ENCODE assay signal across 12 mouse cellular contexts in the genomic region with DNA sequence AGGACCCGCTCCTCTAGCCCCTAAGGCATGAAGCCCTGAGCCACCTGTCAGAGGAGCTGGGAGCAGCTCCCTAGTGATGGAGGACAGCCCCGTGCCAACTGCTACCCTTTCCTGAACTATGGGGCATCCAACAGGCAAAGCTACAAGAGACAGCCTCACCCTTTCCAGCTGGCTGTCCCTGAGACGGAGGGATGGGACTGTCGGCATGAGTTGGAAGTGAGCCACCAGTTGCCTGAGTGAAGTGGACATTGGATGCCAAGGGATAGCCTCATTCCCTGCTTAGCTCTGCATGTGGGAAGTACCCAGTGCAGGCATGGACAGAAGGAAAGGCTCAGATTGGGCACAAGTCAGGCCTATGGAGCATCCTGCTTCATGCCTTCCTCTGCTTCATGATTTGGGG.
A peak's percentile ranks its signal among the peaks of the same experiment; 100 is the strongest.
DNase-seq lines count a peak whose midpoint lies in the region; ATAC-seq lines count a peak whose summit lies in the region.
"Had no signal": no experiment of that assay in that cellular context is flagged by ENCODE, and none has a peak within 500 bp of the region (broad histone marks: within the 10 kb centered on the region; RNA-seq: fewer than 3 reads in every experiment).

No protein-coding gene starts in this region.

- no peak overlapping the region for H3K9ac ChIP-seq in forebrain, embryonic 15.5 days (replicated peaks)
- H3K9ac ChIP-seq: forebrain, embryonic 13.5 days; hindbrain, embryonic 12.5 days; intestine, embryonic 15.5 days had no signal

- no peaks in the 10 kb centered on the region for H3K36me3 ChIP-seq in forebrain, embryonic 15.5 days
- H3K36me3 ChIP-seq: embryonic facial prominence, embryonic 10.5 days; heart, embryonic 10.5 days; hindbrain, embryonic 12.5 days; intestine, embryonic 15.5 days had no signal

- H3K4me3 ChIP-seq in forebrain, embryonic 15.5 days: no peak overlapping the region
- H3K4me3 ChIP-seq: embryonic facial prominence, embryonic 10.5 days; forebrain, embryonic 13.5 days; heart, embryonic 10.5 days; hindbrain, embryonic 12.5 days; intestine, embryonic 15.5 days had no signal

- H3K9me3 ChIP-seq in forebrain, embryonic 15.5 days: no peaks in the 10 kb centered on the region
- H3K9me3 ChIP-seq: embryonic facial prominence, embryonic 10.5 days; forebrain, embryonic 13.5 days; heart, embryonic 10.5 days; hindbrain, embryonic 12.5 days; intestine, embryonic 15.5 days had no signal

- no peak for ATAC-seq in cerebellum, adult (ENCODE audit: insufficient number of reproducible peaks, low FRiP score, low TSS enrichment)
- no peak for ATAC-seq in forebrain, embryonic 15.5 days (replicated peaks)
- ATAC-seq: forebrain, embryonic 13.5 days; intestine, embryonic 15.5 days had no signal

- H3K4me2 ChIP-seq in forebrain, embryonic 15.5 days (replicated peaks): no peak overlapping the region
- H3K4me2 ChIP-seq: forebrain, embryonic 13.5 days; hindbrain, embryonic 12.5 days; intestine, embryonic 15.5 days had no signal

- peak; percentile 60 for DNase-seq in cerebellum, adult 11-12 months
- DNase-seq in cerebellum, adult 18-20 months: peak; percentile 42 to 51
- peak; percentile 67 for DNase-seq in cerebellum, adult 9-11 months
- DNase-seq in cerebellum, postnatal 36 days: peak; percentile 56 to 62
- DNase-seq in right cerebral cortex, postnatal 10 days (ENCODE audit: low spot score in 2 of 2): no peak

- no peaks in the 10 kb centered on the region for H3K27me3 ChIP-seq in forebrain, embryonic 15.5 days
- H3K27me3 ChIP-seq: intestine, embryonic 15.5 days had no signal

- H3K4me1 ChIP-seq in forebrain, embryonic 15.5 days: peaks cover 25% of the 10 kb centered on the region
- H3K4me1 ChIP-seq: heart, embryonic 10.5 days; intestine, embryonic 15.5 days had no signal

- H3K27ac ChIP-seq in forebrain, embryonic 15.5 days (replicated peaks): no peak overlapping the region
- H3K27ac ChIP-seq: embryonic facial prominence, embryonic 10.5 days; forebrain, embryonic 13.5 days; heart, embryonic 10.5 days; hindbrain, embryonic 12.5 days; intestine, embryonic 15.5 days had no signal

- 93% methylated on average over 4 of the region's 4 CpGs for WGBS in forebrain, embryonic 15.5 days

Comparison
In these comparisons a context has a peak if more than half of its experiments do, and no peak if none do; other contexts are left out.
1. DNase-seq: peak in cerebellum, adult 11-12 months (single experiment), cerebellum, adult 18-20 months (2 of 2), cerebellum, adult 9-11 months (single experiment) and cerebellum, postnatal 36 days (2 of 2); none in right cerebral cortex, postnatal 10 days (0 of 2).